In the genomic region with DNA sequence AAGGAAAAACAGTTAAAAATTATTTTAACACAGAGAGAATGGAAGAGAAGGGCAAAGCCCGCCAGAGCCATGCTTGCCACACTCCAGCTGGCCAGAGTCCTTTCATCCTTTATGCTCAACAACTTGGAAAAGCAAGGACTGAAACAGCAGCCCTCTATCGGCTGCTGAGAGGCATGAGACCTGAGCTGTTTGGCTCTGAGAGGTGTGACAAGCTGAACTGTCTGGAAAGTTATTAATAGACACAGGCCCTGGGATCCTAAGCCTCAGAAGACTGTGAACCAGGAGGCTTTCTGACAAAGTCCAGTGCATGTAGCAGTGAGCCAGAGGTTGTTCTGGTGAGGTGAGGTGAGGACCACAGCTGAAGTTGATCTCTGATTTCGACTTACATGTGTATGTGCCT, we compare ENCODE assay signal across 20 mouse cellular contexts. TPM values are rescaled to one million over a fixed set of nuclear protein-coding genes. Genes with fewer than 3 reads are reported as not detected.
DNase-seq lines count a peak whose midpoint lies in the region; ATAC-seq lines count a peak whose summit lies in the region.
"Had no signal": no experiment of that assay in that cellular context is flagged by ENCODE, and none has a peak within 500 bp of the region (broad histone marks: within the 10 kb centered on the region; RNA-seq: fewer than 3 reads in every experiment).

No protein-coding gene starts in this region.

- 0 out of 2 replicates have a peak overlapping the region, but pooled peaks have one; percentile 4 for H3K4me2 ChIP-seq in heart, embryonic 16.5 days (ENCODE audit: low read depth, low read length)
- no peak overlapping the region for H3K4me2 ChIP-seq in intestine, embryonic 15.5 days (replicated peaks)

- peak overlapping the region; percentile 85 for H3K27ac ChIP-seq in heart, embryonic 16.5 days (ENCODE audit: low read length)
- no peak overlapping the region for H3K27ac ChIP-seq in limb, embryonic 10.5 days
- H3K27ac ChIP-seq in intestine, embryonic 15.5 days, result no peak overlapping the region
- H3K27ac ChIP-seq: hindbrain, embryonic 10.5 days; kidney, postnatal 0 days; left cerebral cortex, adult 2 months had no signal

- no peaks in the 10 kb centered on the region for H3K9me3 ChIP-seq in heart, embryonic 16.5 days (replicated peaks; ENCODE audit: control insufficient read depth, low read length)
- no peaks in the 10 kb centered on the region for H3K9me3 ChIP-seq in limb, embryonic 10.5 days (replicated peaks)
- no peaks in the 10 kb centered on the region for H3K9me3 ChIP-seq in intestine, embryonic 15.5 days
- H3K9me3 ChIP-seq: hindbrain, embryonic 10.5 days had no signal

- H3K9ac ChIP-seq in heart, embryonic 16.5 days (ENCODE audit: low read length), result peak overlapping the region; percentile 28; the same call in 1 of the 2 replicates
- no peak overlapping the region for H3K9ac ChIP-seq in intestine, embryonic 15.5 days

- peak; percentile 50 for ATAC-seq in heart, embryonic 16.5 days (replicated peaks; ENCODE audit: extremely low read depth, insufficient read depth, low FRiP score)
- ATAC-seq in intestine, embryonic 15.5 days, result no peak
- ATAC-seq: activated CD4-positive, CD25-positive, alpha-beta regulatory T cell, adult 4 months; inflammation-experienced regulatory T-cells, adult 6 months; Patski had no signal

- H3K4me1 ChIP-seq in heart, embryonic 16.5 days (ENCODE audit: control insufficient read depth, insufficient read depth, low read length), result peaks cover 22% of the 10 kb centered on the region
- peaks cover 27% of the 10 kb centered on the region for H3K4me1 ChIP-seq in limb, embryonic 10.5 days
- peaks cover 10% of the 10 kb centered on the region for H3K4me1 ChIP-seq in intestine, embryonic 15.5 days (replicated peaks)

- H3K36me3 ChIP-seq in heart, embryonic 16.5 days (ENCODE audit: control insufficient read depth, insufficient read depth), result no peaks in the 10 kb centered on the region
- no peaks in the 10 kb centered on the region for H3K36me3 ChIP-seq in limb, embryonic 10.5 days
- no peaks in the 10 kb centered on the region for H3K36me3 ChIP-seq in intestine, embryonic 15.5 days
- H3K36me3 ChIP-seq: hindbrain, embryonic 10.5 days had no signal

- no peak overlapping the region for H3K4me3 ChIP-seq in heart, embryonic 16.5 days (ENCODE audit: low read length)
- H3K4me3 ChIP-seq in limb, embryonic 10.5 days, result no peak overlapping the region
- no peak overlapping the region for H3K4me3 ChIP-seq in intestine, embryonic 15.5 days (replicated peaks)
- H3K4me3 ChIP-seq: left cerebral cortex, adult 2 months had no signal

- peak; percentile 62 for DNase-seq in gastrocnemius, postnatal 25 days
- no peak for DNase-seq in gastrocnemius, postnatal 4 days (ENCODE audit: low spot score in 2 of 2)
- DNase-seq in Muller cell, postnatal 12 days (ENCODE audit: inconsistent ontology term), result peak; percentile 22
- DNase-seq in heart, adult 8-10 months (ENCODE audit: low spot score), result peak; percentile 57
- DNase-seq in limb, embryonic 10.5 days (ENCODE audit: low spot score), result no peak
- no peak for DNase-seq in natural killer cell, adult 2 months (ENCODE audit: low spot score in 2 of 2)
- DNase-seq: B cell, adult 2 months; cerebellum, adult 9-10 months; right cerebral cortex, postnatal 25 days; thymus, postnatal 14 days had no signal

- no peaks in the 10 kb centered on the region for H3K27me3 ChIP-seq in heart, embryonic 16.5 days (ENCODE audit: control insufficient read depth, insufficient read depth, low read length)
- H3K27me3 ChIP-seq in limb, embryonic 10.5 days (ENCODE audit: low read depth, poor library complexity, severe bottlenecking), result no peaks in the 10 kb centered on the region
- no peaks in the 10 kb centered on the region for H3K27me3 ChIP-seq in intestine, embryonic 15.5 days (replicated peaks)
- H3K27me3 ChIP-seq: Patski had no signal

- WGBS in heart, embryonic 16.5 days, result 38% methylated on average over 3 of the region's 3 CpGs
- 77% methylated on average over 3 of the region's 3 CpGs for WGBS in limb, embryonic 10.5 days
- 75% methylated on average over 3 of the region's 3 CpGs for WGBS in intestine, embryonic 15.5 days

RNA-seq across cellular contexts. Expression of gene Lrrc20, which starts 2.0 kb away (rescaled TPM):
- total RNA-seq in gastrocnemius, postnatal 25 days (2021), result 100 to 1,000 TPM; 114 to 132 TPM
- 10 to 100 TPM; 41.8 to 44.1 TPM for total RNA-seq in gastrocnemius, postnatal 4 days (2021)
- total RNA-seq in heart, adult 8-10 months (2022), result 10 to 100 TPM; 32.7 to 43.3 (median 40.3) TPM
- 12.9 and 13.4 TPM in 2 replicates for polyA plus RNA-seq in heart, embryonic 16.5 days (2015; fragmentation: Nextera tagmentation; extraction: Ambion mirVana)
- 10.9 and 11.4 TPM in 2 replicates for polyA plus RNA-seq in limb, embryonic 10.5 days (2016; fragmentation: Nextera tagmentation; extraction: Ambion mirVana)
- 5.6 and 5.9 TPM in 2 replicates for polyA plus RNA-seq in intestine, embryonic 15.5 days (2015; fragmentation: Nextera tagmentation; extraction: Ambion mirVana)

RNA-seq across cellular contexts. Expression of gene Eif4ebp2, which starts 21.2 kb away (rescaled TPM):
- total RNA-seq in gastrocnemius, postnatal 25 days (2021), result 100 to 1,000 TPM in 1 of 2 experiments, 10 to 100 TPM in 1; 94.8 to 112 TPM
- total RNA-seq in gastrocnemius, postnatal 4 days (2021), result 100 to 1,000 TPM; 123 to 124 TPM
- total RNA-seq in heart, adult 8-10 months (2022), result 10 to 100 TPM; 59.5 to 77.7 (median 70.8) TPM
- 43.1 and 52.7 TPM in 2 replicates for polyA plus RNA-seq in heart, embryonic 16.5 days (2015; fragmentation: Nextera tagmentation; extraction: Ambion mirVana)
- 83.2 and 85.7 TPM in 2 replicates for polyA plus RNA-seq in limb, embryonic 10.5 days (2016; fragmentation: Nextera tagmentation; extraction: Ambion mirVana)
- 74.4 and 80.6 TPM in 2 replicates for polyA plus RNA-seq in intestine, embryonic 15.5 days (2015; fragmentation: Nextera tagmentation; extraction: Ambion mirVana)

RNA-seq across cellular contexts. Expression of gene Nodal, which starts 55.9 kb away (rescaled TPM):
- not detected for total RNA-seq in gastrocnemius, postnatal 25 days (2021)
- under 1 TPM in 1 of 2 experiments, not detected in 1; 0.25 TPM for total RNA-seq in gastrocnemius, postnatal 4 days (2021)
- under 1 TPM in 1 of 4 experiments, not detected in 3; 0.11 TPM for total RNA-seq in heart, adult 8-10 months (2022)
- 0.14 TPM in 1 of 2 replicates, not detected in the other for polyA plus RNA-seq in heart, embryonic 16.5 days (2015; fragmentation: Nextera tagmentation; extraction: Ambion mirVana)
- 0.13 and 0.36 TPM in 2 replicates for polyA plus RNA-seq in limb, embryonic 10.5 days (2016; fragmentation: Nextera tagmentation; extraction: Ambion mirVana)
- polyA plus RNA-seq in intestine, embryonic 15.5 days (2015; fragmentation: Nextera tagmentation; extraction: Ambion mirVana), result 0.09 and 0.20 TPM in 2 replicates
- total RNA-seq: left cerebral cortex, adult 2 months; megakaryocyte-erythroid progenitor cell, adult 5-6 weeks; monocyte, adult 5-6 weeks had no signal
- polyA plus RNA-seq: activated CD4-positive, CD25-positive, alpha-beta regulatory T cell, adult 4 months; Patski had no signal

Comparison
In these comparisons a context has a peak if more than half of its experiments do, and no peak if none do; other contexts are left out.
1. DNase-seq: peak in gastrocnemius, postnatal 25 days (single experiment), Muller cell, postnatal 12 days (single experiment) and heart, adult 8-10 months (single experiment); none in gastrocnemius, postnatal 4 days (0 of 2), limb, embryonic 10.5 days (single experiment) and natural killer cell, adult 2 months (0 of 2).